Mouse (Mus musculus) bone marrow macrophage, adult 2 months (primary cell): Measurements from ENCODE around the gene Il17rd.

ENCODE experiments used
- CTCF ChIP-seq: IDR thresholded peaks from 2 replicates; pipeline ENCODE4 v1.5.1; 2012; ENCODE audit warnings: low read depth, mild to moderate bottlenecking, low read length, moderate library complexity
- POLR2A ChIP-seq: IDR thresholded peaks from 2 replicates; pipeline ENCODE4 v1.6.1; 2012; ENCODE audit warnings: mild to moderate bottlenecking, low read depth, low read length, borderline replicate concordance

DNA sequence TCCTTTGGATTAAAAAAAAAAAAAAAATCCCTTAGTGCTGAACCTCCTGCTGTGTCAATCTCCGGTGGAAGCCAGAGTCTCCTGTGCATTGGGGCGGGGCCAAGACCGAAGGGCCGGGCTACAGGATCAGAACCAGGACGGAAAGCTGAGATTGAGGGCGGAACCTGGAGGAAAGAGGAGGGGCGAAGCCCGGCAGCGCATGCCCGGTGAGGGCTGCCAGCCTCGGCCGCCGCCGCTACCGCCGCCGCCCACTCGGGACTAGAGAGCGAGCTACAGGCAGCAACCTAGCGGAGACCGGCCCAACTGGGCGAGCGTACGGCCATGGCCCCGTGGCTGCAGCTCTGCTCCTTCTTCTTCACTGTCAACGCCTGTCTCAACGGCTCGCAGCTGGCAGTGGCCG is at the start of gene Il17rd:
- TF ChIP-seq POLR2A (no peak), CTCF (no peak)
